Mouse (Mus musculus) megakaryocyte progenitor cell, adult 5-6 weeks (primary cell): Measurements from ENCODE around the gene Zfp280c. TPM values are rescaled to one million over a fixed set of nuclear protein-coding genes. Genes with fewer than 3 reads are reported as not detected.
A peak's percentile ranks its signal among the peaks of the same experiment; 100 is the strongest.

Experiments used
- ATAC-seq: replicated peaks from 2 replicates; pipeline ENCODE4 v1.8.0; 2016; ENCODE audit warnings: mild to moderate bottlenecking, moderate TSS enrichment, inconsistent platforms; ENCODE audit not compliant: poor library complexity
- total RNA-seq, 2 experiments: library from RNA; stranded (forward) in 1 of 2; stranded (reverse) in 1 of 2; fragments of 157-497, 149-512 nt in 1 of 2; fragments of 200-1000 nt in 1 of 2; gene quantifications; 2 replicates each; pipeline versions ENCODE4 v1.2.3 to v1.2.4; 2015 to 2017

Zfp280c gene
- 57.9 and 69.2 TPM in 2 replicates for total RNA-seq (2015)
- 22.4 and 30.0 TPM in 2 replicates for total RNA-seq (2017)

GRCm38 (mm10) chrX:48594099-48594760 is at the start of gene Zfp280c:
Gene Zfp280c, minus strand, starts transcription at chrX:48594504.
- ATAC-seq: peak; percentile 98

GRCm38 (mm10) chrX:48637032-48637431 is 42.7 kb upstream of the Zfp280c start:
- ATAC-seq: no peak

- no peak for ATAC-seq
These were observed 29.7 kb upstream of the Zfp280c start for GRCm38 (mm10) chrX:48624054-48624420.

GRCm38 (mm10) chrX:48623379-48624053 is 29.2 kb upstream of the Zfp280c start, which contains the start of gene Slc25a14:
Gene Slc25a14, plus strand, starts transcription at chrX:48623413.
- ATAC-seq: peak; percentile 99

- no peak for ATAC-seq
These were observed 28.7 kb upstream of the Zfp280c start for GRCm38 (mm10) chrX:48623049-48623378.

- ATAC-seq: no peak
These were observed 10.6 kb upstream of the Zfp280c start for GRCm38 (mm10) chrX:48604872-48605271.

- no peak for ATAC-seq
These were observed 2.6 kb upstream of the Zfp280c start for GRCm38 (mm10) chrX:48596906-48597305.

GRCm38 (mm10) chrX:48596053-48596452 is 1.7 kb upstream of the Zfp280c start:
- no peak for ATAC-seq

- no peak for ATAC-seq
These were observed 594 bp downstream of the Zfp280c start for GRCm38 (mm10) chrX:48593721-48594098.

- ATAC-seq: no peak
These were observed 11.0 kb downstream of the Zfp280c start for GRCm38 (mm10) chrX:48583332-48583731.

- peak; percentile 86 for ATAC-seq
These were observed 62.1 kb downstream of the Zfp280c start for GRCm38 (mm10) chrX:48532175-48532574.

- ATAC-seq: peak; percentile 43
These were observed 67.9 kb downstream of the Zfp280c start for GRCm38 (mm10) chrX:48526435-48526834.

GRCm38 (mm10) chrX:48525866-48526265 is 68.4 kb downstream of the Zfp280c start:
- no peak for ATAC-seq

- ATAC-seq: peak; percentile 67
These were observed 69.0 kb downstream of the Zfp280c start for GRCm38 (mm10) chrX:48525332-48525731.

GRCm38 (mm10) chrX:48523512-48523911 is 70.8 kb downstream of the Zfp280c start:
- ATAC-seq: peak; percentile 53

- ATAC-seq: no peak; the same call in 1 of the 2 replicates
These were observed 72.7 kb downstream of the Zfp280c start for GRCm38 (mm10) chrX:48521651-48522050.

GRCm38 (mm10) chrX:48519549-48520085 is 74.7 kb downstream of the Zfp280c start:
- no peak for ATAC-seq

- ATAC-seq: peak; percentile 52
These were observed 75.3 kb downstream of the Zfp280c start, which contains the start of gene Rab33a for GRCm38 (mm10) chrX:48518808-48519548. Gene Rab33a, plus strand, starts transcription at chrX:48519285.

GRCm38 (mm10) chrX:48518211-48518807 is 76.0 kb downstream of the Zfp280c start:
- ATAC-seq: peak; percentile 32; the same call in 1 of the 2 replicates

- peak; percentile 67 for ATAC-seq
These were observed 80.5 kb downstream of the Zfp280c start for GRCm38 (mm10) chrX:48513824-48514223.
